Mouse (Mus musculus) cerebellum, adult 9-11 months (tissue): ENCODE data around the gene Mrfap1.

ENCODE experiments used
- DNase-seq: peaks from one replicate; pipeline ENCODE4 v3.0.0; 2022

Gene Mrfap1

DNA sequence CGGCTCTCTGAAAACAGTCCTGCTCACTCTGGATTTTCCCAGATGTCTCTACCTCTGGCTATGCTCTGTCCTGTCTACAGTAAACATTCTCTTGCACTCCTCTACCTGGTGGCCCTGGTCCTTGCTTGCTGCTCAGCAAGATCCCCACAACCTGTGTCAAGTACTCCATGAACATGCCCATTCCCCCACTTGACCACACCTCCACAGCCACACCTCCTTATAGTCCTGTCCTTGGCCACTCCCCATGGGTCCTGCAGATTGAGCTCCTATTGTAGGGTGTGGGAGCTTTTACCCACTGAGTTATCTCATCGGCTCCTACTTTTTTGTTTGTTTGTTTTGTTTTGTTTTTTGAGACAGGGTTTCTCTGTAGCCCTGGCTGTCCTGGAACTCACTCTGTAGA, 17.7 kb downstream of the Mrfap1 start:
- DNase-seq, result no peak

DNA sequence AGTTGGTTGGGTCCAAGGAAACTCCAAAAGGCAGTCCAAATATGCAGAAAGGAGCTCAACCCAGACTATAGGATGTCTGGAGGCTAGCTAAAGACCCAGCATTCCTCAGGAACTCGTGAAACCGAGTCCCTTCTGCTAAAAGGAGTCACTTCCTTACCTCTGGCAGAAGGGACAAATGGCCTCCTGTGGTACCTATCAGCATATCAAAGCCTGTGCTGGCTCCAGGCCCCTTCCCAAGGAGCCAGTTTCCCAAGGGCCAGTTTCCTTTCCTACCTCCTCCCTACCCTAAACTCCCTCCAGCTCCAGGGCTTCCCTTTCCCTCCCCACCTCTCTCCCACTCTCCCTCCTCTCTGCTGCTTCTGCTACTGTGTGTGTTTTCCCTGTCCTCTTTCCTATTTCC, 19.4 kb downstream of the Mrfap1 start:
- DNase-seq, result no peak

DNA sequence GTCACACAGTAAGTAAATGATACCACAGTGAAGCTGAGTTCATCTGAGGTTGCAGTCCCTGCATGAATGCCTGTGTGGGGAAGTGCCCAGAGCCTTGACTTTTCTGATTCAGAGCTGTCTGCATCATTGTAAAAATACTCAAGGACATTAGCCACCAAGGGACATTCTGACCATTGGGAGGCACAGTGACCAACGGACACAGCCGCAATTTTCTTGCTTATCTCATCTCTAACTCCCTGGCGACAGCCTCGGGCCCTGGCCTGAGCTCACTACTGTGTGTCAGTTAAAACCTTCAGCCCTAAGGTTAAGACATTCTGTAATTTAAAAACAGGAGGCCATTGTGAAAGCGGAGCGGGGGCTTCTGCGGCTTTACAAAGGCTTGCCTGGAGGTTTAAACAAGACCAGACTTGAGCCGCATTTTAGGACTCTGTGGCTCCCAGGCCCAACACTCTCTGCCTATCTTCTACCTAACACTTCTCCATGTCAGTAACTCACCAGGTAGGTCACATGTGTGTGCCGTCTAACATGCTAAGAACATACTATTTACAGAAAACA, 20.5 kb downstream of the Mrfap1 start:
- DNase-seq, result no peak

DNA sequence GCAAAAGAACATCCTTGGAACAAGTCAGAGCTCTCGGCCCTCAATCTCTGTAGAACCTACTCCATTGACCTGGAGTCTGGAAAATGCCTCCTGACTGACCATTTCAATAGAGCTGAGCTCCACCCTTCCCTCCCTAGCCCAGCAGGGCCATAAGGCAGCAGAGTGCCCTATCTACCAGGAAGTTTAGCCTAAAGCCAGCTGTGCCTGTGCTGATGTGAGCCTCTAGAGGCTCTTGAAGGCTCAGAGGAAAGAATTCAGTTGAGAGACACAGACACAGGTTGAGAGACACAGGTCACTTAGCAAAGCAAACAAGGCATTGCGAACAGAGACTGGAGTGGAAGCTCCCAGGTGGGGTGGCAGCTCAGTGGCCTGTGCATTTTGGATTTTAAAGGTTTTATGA, 21.3 kb downstream of the Mrfap1 start:
- no peak for DNase-seq

DNA sequence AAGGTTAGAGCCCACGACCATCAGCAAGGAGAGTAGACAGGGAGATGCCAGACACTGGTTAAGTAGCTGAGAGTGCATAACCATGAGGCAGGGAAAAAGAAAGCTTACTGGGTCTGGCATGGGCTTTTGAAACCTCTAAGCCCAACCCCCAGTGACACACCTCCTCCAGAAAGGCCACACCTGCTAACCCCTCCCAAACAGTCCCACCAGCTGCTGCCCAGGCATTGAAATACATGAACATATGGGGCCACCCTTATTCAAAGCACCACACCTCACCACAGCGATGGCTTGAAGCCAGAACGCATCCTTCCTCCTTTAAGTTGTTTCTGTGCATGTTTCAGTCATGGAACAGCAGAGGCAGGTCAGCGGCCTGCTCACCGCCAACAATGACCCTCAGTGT, 24.0 kb downstream of the Mrfap1 start:
- DNase-seq, result no peak

DNA sequence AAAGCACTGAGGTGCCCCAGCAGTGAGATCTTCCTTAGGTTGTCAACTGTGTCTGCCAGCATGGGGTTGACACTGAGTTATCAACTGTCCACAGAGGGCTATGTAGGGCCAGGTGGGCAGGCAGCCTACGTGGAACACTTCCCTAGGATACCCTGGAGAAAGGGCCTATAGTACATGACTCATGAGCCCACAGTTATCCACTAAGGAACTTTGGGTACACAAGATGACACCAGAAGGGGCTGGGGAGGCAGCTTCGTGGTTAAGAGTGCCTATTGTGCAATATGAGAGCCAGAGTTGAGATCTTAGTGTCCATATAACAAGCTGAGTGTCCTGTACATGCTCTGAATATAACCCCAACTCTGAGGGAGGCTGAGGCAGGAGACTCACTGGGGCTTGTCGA, 27.0 kb downstream of the Mrfap1 start:
- no peak for DNase-seq

DNA sequence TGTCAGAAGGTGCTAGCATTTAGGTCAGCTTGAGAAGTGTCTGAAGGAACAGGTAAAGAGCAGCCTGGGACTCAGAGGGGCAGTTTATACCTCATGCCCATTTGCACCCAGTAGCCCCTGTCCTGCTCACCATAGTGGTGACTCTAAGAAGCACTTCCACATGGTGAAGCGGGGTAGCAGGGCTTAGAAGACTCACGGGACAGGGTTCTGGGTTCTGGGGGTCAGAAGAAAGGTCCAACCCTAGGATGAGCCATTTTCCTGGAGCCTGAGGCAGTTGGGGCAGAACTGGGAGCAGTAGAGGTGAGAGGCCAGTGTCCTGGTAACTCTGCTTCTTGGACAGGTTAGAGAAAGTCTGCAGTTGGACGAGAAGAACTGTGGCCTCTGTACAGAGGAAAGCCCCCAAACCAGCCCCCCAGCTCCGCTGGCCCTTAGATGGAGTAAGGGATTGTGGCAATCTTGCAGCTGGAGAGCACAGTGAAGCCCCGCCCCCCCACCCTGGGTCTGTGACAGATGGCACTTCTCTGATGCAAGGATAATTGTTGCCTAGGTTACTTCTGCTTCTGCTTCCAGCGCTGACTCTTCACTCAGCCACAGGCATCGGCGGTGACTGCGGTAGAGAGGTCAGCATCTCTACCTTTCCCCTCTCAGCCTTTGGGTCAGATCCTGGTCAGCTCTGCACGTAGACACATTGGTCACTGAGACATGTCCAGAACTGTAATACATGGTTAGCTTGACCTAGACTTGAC, 29.4 kb downstream of the Mrfap1 start:
- DNase-seq, result peak; percentile 68

DNA sequence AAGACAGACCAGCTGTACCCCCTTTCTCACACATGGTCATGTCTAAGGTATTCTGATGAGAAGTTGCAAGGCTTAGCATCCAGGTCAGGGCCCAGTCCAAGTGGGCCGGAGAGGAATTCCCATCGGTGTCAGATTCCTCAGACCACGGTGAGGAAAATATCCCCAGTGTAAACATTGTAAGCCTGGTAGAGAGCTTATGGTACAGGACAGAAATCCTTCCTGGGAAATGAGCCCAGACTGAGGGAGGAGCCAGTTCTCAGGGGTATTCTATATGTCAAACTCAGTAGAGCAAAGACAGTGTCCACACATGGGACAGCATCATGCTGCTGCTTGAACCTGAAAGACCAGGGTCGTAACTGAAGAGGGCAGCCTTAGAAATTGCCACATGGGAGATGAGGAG, 36.7 kb downstream of the Mrfap1 start:
- DNase-seq, result no peak

DNA sequence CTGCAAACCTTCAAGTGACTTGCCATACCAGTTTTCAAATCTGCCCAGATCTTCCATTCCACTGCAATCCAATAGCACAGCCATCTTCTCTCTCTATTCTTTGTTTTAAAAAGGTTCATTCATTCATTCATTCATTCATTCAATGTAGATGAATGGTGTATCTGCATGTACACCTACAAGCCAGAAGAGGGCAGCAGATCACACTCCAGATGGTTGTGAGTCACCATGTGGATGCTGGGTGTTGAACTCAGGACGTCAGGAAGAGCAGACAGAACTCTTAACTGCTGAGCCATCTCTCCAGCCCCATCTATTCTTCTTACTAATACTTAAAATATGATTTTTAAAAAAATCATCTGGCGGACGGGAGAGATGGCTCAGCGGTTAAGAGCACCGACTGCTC, 39.5 kb downstream of the Mrfap1 start:
- no peak for DNase-seq

DNA sequence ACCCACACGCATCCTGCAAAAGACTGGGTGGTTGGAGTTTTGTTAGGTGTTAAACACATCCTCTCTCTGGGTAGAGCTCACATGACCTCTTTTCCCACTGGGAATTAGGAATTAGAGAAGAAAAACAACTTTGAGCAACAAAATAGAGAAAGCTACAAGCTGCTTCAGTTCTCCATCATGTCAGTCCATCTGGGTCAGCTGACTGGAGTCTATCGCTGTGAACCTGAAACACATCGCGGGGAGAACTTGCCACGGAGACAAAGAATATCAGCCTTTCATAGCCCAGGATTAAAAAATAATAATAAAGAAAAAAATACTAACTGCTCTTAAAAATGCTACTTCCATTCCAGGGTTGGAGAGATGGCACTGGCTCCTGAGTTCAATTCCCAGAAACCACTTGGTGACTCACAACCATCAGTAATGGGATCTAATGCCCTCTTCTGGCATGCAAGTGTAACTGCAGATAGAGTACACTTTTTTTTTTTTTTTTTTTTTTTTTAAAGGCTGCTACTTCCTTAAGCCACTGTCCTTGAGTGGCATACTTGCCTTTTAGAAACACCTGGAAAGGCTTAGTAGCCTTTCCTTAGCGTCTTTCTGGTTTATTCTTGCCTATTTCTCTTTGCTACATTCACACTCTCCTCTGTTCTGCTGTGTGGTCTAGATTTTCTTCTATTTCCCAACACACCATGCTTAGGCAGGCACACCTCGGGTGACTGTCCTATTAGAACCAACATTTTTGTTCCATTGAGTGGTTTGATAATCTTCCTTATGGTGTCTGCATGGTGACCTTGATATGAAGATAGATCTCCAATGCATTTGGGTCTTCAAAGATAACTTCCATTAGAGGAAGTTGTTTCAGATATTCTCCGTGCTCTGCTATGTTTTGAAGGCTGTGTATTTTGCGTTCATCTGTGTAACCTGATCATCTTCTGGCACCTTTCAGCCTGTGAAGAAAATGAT, 46.2 kb downstream of the Mrfap1 start:
- no peak for DNase-seq

DNA sequence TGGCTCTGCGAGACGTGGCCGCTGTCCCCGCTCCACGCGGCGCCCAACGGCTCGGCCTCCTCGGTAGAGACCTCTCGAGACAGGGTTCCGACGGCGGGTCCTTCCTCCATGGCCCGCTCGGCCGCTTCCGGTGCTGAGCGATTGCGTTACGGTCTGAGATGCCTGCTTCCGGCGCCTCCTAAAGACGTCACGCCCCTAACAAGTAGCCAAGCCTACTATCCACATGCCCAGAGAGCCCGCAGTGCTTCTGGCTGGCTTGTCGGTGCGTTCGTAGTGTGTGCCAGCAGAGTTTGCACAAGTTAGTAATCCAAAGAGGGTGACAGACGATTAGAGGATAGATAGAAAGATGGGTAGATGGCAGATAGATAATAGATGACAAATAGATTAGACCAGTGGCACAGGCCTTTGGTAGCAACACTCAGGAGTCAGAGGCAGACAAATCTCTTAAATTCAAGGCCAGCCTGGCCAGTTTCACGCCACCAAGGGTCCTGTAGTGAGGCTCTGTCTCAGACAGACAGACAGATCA, 48.0 kb downstream of the Mrfap1 start, which contains the start of gene Bloc1s4:
TSS of gene Bloc1s4 (minus strand) at position 115 of the 526 bp plus-strand sequence.
- peak; percentile 91 for DNase-seq

DNA sequence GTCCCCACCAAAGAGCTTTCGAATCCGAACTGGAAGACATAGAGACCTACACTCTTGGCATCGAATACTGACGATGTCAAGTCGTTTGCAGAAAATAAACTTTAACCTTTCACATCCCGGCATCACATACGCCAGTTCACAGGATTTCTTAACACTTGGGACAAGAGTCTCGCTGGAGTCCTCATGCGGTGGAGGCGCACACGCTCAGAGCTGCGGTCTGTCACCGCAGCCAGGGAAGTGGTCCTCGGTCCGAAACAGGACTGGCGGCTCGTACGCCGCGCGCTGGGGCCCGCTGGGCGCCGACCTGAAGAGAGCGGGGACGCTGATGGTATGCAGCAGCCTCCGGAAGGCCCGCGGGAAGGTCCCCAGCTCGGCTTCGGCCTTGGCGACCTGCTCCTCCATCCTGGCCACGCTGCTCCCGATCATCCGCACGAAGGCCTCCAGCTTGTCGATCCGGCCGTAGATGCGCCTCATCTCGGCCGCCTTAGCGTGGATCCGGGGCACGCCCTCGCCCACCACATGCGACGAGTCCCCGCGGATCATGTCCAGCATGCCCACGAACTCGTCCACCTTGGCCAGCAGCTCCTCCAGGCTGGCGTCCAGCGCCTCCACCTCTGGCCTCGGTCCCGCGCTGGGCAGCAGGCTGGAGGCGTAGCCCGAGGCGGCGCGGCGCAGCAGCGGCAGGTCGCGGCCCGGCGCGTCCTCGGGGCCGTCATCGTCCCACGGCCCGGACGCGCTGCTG, 48.6 kb downstream of the Mrfap1 start:
- no peak for DNase-seq

DNA sequence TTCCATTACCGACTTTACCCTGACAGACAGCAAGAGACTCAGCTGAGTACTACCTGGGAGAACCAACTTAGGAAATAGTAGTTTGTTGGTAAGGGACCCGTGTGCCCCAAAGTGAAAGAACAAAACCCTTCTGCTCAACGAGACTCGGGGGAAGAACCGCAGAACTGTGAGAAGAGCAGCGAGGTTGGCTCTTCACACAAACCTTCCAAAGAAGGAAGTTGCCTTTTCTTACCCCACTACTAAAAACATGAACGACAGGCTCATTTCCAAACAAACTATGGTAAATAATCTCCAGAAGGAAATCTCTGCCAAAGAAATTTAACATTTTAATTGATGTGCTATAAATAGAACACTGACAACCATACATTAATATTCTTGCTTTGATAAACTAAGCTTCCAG, 49.5 kb downstream of the Mrfap1 start:
- no peak for DNase-seq
